Mouse (Mus musculus) T-helper 2 cell (primary cell): ENCODE results near the gene Ctse.

Experiments used
- in situ Hi-C: fragments of 300-600 bp; cut with MboI, MseI; formaldehyde crosslinking; loops from one replicate; pipeline ENCODE4 v1.15.1; 2025; ENCODE audit warnings: high pct_unique_total_duplicates

Ctse gene

DNA sequence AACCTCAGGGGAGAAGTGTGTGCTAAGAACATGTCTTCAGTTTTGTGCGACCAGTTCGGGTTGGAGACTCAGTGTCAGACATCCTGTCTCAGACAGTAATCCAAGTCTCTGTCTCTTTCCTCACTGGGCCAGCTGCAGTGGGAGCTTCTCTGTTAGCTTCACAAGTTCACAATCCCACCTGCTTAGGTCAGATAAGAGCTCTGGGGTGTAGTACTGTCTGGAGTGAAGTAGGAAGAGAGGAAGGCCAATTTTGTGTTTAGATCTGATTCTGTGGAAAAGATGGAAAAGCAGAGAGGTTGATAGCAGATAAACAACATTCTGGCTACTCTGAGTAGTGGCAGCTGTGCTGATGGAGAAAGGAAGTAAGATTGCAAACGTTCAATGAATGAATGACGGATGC is 61.5 kb downstream of the Ctse start:
- in situ Hi-C loops, result no loop called here

DNA sequence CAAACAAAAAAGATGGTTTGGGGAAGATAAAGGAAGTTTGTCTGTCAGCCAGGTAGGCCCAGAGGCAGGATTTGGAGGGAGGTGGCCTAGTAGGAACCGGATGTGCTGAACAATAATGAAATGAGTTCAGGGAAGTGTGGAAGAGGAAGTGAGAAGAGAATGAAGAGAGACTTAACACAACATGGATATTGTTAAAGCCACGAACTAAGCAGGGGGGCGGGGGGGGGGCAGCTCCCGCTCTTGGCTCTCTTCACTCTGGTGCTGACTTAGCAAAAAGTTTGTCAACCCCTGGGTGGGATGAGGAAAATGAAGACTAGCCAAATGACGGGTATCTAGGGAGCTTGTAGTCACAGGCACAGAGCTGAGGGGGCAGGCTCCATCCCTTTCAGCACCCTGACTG is 62.3 kb downstream of the Ctse start:
- in situ Hi-C loops, result no loop called here

DNA sequence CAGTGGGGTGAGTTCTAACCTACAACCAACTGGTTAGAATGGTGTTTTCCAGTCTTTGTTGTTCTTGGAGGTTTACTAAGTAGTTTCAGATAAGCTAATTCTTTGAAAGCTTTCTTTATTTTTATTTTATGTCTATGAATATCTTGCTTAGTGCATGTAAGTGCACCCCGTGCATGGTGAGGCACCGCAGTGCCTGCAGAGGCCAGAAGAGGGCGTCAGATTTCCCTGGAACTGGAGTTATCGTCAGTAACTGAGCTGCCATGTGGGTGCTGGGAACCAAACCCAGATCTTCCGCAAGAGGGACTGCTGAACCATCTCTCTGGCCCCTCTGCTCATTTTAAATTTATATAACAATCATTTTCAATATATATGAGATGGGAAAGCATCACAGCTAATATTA is 63.3 kb downstream of the Ctse start:
- in situ Hi-C loops, result no loop called here

DNA sequence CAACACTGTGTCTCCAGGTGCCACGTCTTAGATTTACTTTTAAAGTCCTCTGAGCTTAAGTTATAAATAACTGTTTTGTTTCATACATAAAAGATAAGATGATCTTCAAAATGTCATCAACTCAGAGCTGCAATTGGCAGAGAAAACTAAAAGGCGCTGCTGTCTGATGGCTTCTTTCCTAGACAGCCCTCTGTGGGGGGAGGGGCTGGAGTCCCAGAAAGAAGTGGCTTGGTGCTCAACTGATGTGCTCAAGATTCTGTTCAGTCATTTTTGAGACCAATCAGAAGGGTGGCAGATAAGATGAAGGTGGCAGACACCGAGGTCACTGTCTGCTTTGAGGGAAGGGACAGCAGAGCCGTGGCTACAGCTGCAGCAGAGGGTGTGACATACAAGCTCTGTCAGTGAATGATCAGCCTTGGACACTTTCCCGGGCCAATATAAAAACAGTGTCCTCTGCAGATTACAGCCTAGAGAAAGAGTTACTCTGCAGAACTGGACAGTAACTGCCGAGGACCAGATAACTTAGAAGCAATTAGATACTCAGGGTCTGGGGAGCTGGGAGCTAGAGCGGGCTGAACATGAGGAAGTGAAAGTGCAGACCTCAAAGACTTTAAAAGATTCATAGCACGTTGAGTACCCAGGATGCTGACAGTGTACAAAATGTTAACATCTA is 64.1 kb downstream of the Ctse start:
- in situ Hi-C loops, result no loop called here

DNA sequence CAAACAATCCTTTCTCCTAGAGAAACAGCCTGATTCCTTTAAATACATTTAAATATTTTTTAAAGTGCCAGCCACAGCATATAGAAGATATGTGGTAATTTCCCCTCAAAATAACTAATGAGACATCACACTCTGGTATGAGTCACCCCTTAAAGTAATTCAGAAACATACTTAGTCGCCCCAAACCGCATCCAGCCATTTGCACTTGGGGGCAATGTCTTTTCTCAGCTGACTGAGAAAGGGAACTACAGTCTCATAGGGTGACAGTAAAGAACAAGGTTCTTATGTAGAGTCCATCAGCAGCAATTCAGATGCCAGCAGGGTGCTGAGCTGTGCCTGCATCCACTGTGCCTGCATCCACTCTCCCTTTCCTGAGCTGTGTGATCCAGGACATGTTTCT is 65.4 kb downstream of the Ctse start:
- in situ Hi-C loops, result no loop called here

DNA sequence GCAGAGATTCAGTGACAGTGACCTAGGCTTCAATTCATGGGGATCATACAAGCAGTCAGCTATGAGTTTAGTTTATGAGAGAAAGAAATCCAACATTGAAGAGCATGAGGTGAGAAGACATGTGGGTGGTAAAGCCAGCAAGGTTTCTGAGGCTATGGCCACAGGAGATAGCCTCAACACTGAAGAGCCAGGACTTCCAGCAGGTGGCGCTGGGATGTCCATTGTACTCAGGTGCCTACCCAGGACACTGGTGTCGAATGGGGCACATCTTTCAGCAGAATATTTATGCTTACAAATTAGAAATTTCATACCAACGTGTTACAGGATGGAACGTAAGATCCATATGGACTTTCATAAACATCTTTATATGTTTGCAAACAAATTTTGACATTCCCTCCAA is 70.2 kb downstream of the Ctse start:
- in situ Hi-C loops, result no loop called here

DNA sequence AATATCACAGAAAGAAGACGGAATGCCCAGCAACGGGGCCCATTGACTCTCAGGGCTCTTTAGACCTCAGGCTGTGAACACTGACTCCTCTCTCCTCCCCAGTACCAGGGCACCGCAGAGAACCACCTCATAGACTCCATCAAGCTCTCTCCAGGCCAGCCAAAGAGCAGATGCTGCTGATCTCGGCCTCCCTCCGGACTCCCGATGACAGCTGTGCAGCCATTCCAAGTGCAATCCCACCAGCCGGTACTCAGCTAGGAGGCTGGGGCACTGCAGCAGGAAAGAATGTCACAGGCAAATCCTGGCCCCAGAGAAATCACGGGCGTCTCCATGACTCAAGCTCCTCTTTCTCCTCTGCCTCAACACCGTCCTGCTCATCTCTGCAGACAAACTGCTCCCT is 73.4 kb downstream of the Ctse start:
- in situ Hi-C loops, result loop anchor here (5.0 to 10.0 kb wide), 2 partner anchors 56 to 97 kb away; no protein-coding TSS in a partner anchor

DNA sequence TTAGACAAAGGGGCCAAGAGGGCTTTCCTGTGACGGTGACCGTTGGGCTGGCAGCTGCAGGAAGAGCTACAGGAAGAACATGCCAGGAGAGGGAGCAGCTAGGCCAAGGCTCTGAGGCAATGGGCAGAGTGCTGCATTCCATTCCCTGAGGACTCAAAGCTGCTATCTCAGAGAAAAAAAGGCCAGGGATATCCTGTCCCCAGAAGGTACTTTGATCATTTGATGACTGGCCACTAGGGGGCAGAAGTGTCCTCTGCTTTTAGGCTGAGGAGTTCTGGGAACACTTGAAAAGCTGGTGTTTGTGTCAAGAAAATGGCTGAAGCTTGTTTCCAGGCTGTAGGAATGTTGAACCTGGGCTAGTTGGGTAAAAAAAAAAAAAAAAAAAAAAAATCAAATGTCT is 74.3 kb downstream of the Ctse start:
- in situ Hi-C loops, result loop anchor here (5.0 to 10.0 kb wide), 2 partner anchors 55 to 98 kb away; no protein-coding TSS in a partner anchor

DNA sequence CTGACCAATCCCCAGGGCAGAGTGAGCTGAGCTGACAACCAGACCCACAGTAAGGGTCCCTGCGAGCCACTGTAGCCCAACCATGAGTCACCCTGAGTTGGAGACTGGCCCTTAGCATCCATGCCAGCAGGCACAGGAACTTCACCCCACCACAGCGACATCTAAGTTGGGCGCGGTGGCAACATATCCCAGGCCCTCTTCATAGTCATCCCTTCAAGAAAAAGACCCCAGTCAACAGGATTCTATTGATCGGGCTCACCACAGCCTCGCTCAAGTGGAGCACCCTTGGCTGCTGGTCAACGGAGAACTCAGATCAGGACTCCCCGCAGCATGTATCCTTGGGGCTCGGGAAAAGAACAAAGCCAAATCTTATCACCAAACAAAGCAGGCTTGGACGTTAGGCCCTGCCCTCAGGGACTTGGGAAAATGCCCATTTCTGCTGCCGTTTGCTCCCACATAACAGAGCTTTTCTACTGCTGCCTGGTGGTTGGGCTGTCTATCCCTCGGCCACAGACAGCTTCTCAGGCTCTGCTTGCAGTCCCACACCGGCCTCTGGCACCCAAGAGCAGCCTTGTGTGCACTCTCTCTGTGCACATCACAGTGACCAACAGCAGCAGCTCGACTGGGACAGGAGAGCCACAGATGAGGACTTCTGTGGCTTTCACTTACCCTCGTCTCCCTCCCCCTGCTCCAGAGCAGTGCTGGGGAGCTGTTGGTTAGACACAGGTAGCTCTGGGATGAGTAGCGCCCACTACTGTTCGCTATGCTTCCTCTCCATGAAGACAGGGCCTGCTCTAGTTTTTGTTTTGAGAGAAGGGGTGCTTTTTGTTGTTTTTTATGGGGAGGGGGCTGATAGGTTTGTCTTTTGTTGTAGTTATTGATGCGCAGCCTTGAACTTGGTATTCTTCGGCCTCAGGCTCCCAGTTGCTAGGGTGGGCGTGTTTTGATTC is 76.6 kb downstream of the Ctse start:
- in situ Hi-C loops, result loop anchor here (5.0 to 10.0 kb wide), 2 partner anchors 53 to 100 kb away; no protein-coding TSS in a partner anchor

DNA sequence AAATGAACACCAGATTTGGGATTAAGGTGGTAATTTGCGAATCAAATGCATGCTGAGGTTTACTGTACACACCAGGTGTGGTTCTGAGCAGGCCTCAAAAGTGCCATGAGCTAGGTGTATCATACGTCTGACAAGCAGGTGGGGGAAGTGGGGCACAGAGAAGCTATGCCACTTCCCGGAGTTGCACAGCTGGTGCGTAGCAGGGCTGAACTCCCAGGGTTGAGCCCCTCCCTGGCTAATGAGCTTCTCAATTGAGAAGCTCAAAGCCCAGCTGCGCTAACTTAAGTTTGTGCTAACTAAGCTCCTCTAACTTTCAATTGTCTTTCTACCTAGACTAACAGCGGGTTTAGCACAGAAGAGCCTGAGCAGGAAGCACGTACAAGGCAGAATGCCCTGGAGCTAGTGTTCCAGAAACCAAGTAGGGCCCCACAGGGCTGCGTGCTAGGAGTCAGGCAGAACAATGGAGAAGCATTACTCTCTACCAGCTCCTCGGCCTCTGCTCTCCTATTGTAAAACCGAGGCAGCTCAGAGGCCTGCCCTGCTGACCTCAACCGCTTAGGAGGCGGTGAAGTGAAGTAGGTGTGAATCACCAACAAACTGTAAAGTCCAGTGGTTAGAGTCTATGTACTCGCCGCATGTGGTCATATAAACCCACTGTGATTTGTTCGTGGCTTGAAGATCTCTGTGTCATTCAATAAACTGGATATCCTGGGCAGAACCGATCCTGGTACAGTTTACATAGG is 81.0 kb downstream of the Ctse start:
- in situ Hi-C loops, result loop anchor here (10.0 kb wide), 1 partner anchor 104 kb away; no protein-coding TSS in a partner anchor

DNA sequence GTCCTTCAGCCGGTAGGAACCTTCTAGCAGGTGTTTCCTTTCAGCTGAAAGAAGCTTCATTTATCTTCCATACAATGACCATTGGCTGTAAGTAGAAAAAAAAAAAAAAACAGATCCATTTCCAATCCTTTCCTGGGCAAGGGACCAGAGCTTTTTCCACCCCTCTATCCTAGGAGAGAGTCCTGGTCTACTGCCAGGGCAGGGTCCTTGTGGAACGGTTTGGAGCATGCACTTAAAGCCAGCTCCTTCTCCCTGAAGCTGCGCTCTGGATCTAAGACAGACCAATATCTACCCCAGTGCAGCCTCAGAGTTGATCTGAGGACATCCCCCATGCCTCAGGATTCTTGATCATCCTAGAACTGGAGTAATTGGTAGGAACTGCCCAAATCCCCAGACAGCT is 83.9 kb downstream of the Ctse start:
- in situ Hi-C loops, result no loop called here

DNA sequence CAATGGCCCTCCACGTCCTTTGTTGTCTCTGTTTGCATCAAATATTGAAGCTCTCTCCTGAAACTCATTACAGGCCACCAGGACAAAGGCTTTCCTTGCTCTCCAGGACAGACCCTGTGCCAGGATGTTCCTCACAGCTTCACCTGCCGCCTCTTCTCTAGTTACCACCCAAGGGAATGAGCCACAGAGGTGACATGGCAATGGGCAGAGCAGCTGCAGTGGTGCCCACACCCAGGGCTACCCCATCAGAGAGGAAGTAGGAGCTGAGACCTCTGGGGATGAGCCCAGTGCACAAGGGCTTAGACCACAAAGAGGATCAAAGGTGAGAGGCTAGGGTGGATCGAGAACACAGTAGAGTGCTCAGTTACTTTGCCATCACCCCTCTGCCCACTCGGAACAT is 85.4 kb downstream of the Ctse start:
- in situ Hi-C loops, result no loop called here
